Mouse (Mus musculus): Measurements from ENCODE around the gene Pamr1. TPM values are rescaled to one million over a fixed set of nuclear protein-coding genes. Genes with fewer than 3 reads are reported as not detected.
A peak's percentile ranks its signal among the peaks of the same experiment; 100 is the strongest.

Gene Pamr1
- total and polyA plus RNA-seq, 3 experiments: 1.4 to 4.5 (median 1.7) TPM

DNA sequence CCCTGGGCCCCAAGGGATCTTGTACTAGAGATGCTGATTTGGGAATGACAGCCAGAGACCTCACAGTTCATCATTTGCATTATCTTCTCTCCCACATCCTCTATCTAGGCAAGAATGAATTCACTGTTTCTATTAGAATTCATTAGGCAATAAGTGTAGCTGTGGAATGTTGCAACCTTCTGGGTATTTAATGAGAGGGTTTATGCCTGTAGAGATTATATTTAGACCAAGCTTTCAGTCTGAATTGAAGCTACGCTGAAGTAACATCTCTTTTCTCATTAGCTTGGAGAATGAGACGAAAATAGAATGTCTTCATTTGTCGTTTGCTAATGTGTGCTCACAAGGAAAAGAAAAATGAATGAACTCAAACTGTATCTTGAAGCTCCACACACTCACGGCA is 100.5 kb downstream of the Pamr1 start:
- Histone ChIP-seq H3K36me3 (ENCODE audit: control insufficient read depth, insufficient read depth, low read length) (no peaks in the 10 kb centered on the region), H3K27ac (no peak overlapping the region), H3K27me3 (ENCODE audit: control insufficient read depth, insufficient read depth, low read length) (no peaks in the 10 kb centered on the region), H3K79me2 (replicated peaks; ENCODE audit: control insufficient read depth, insufficient read depth, low read length) (no peaks in the 10 kb centered on the region), H3K4me1 (ENCODE audit: control insufficient read depth, insufficient read depth, low read length) (no peaks in the 10 kb centered on the region; the same call in 1 of the 2 replicates), H3K4me3 (no peak overlapping the region), H3K9ac (ENCODE audit: low read depth, low read length) (no peak overlapping the region)
- no peak for DNase-seq
- intact Hi-C loops (cut with DNase I): no loop called here
- TF ChIP-seq POLR2A (IDR thresholded peaks at IDR 0.05; ENCODE audit: insufficient read depth, low read depth, low read length) (no peak), CTCF (IDR thresholded peaks at IDR 0.05) (no peak), EP300 (IDR thresholded peaks at IDR 0.05; ENCODE audit: insufficient read depth, low read depth, low read length) (no peak)
- WGBS: 71% methylated on average over 4 of the region's 4 CpGs

DNA sequence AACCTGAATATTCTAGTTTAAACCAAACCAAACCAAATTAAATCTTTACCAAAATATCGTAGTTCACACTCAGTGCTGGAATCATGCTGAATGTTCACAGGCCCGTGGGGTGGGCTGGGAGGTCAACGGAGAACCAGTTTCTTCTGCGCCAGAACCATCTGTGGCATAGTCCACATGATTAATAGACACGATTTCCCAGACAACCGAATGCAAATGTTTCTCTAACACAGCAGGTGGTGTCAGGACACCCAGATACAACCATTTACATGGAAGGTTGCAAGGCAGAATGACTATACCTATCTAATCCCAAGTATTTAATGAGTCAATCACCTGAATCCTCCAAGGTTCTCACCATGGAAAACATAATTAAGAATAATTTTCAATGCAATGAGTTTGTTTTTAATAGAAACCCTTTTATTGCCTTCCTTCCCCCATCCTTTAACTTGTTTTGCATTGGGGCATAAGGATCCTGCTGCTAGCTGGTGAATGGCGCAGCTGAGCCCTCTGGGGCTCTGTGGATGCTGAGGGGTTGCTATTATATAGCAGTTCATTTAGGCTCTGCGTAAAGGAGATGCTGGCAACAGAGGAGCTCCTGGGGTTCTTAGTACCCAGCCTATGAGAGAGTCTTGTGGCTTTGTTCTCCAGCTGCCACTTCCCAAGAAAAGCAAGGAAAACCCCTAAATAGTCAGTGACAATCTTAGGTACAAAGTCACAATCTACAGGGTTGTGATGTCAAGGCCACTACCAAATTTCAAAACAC is 106.3 kb downstream of the Pamr1 start:
- no peaks in the 10 kb centered on the region for H3K4me1 ChIP-seq (ENCODE audit: control insufficient read depth, insufficient read depth, low read length)
- H3K27me3 ChIP-seq (ENCODE audit: control insufficient read depth, insufficient read depth, low read length): peaks cover 6% of the 10 kb centered on the region
- H3K9ac ChIP-seq (ENCODE audit: low read depth, low read length): no peak overlapping the region
- H3K27ac ChIP-seq: no peak overlapping the region
- H3K36me3 ChIP-seq (ENCODE audit: control insufficient read depth, insufficient read depth, low read length): no peaks in the 10 kb centered on the region
- no peak overlapping the region for H3K4me3 ChIP-seq
- intact Hi-C loops (cut with DNase I): no loop called here
- no peaks in the 10 kb centered on the region for H3K79me2 ChIP-seq (replicated peaks; ENCODE audit: control insufficient read depth, insufficient read depth, low read length)
- TF ChIP-seq POLR2A (IDR thresholded peaks at IDR 0.05; ENCODE audit: insufficient read depth, low read depth, low read length): no peak
- TF ChIP-seq CTCF (IDR thresholded peaks at IDR 0.05): no peak
- no peak for TF ChIP-seq EP300 (IDR thresholded peaks at IDR 0.05; ENCODE audit: insufficient read depth, low read depth, low read length)
- 77% methylated on average over 8 of the region's 8 CpGs for WGBS
- DNase-seq: no peak

DNA sequence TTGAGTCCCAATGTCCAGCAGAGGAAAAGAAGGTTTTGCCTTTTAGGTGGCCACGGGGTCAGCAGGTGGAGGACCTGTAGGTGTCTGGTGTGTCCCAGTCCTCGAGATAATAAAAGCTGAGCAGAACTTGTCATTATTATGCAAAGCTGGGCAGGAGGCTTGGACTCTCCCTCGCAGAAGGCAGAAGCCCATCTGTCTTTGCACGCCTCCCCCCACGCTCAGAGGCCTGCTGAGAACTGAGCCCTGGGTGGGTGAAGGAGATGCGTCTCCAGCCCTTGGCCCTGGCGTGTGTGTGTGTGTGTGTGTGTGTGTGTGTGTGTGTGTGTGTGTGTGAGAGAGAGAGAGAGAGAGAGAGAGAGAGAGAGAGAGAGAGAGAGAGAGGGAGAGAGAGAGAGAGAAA is 107.9 kb downstream of the Pamr1 start:
- Histone ChIP-seq H3K79me2 (replicated peaks; ENCODE audit: control insufficient read depth, insufficient read depth, low read length) (no peaks in the 10 kb centered on the region), H3K36me3 (ENCODE audit: control insufficient read depth, insufficient read depth, low read length) (no peaks in the 10 kb centered on the region), H3K27me3 (ENCODE audit: control insufficient read depth, insufficient read depth, low read length) (peaks cover 6% of the 10 kb centered on the region), H3K4me3 (no peak overlapping the region), H3K9ac (ENCODE audit: low read depth, low read length) (no peak overlapping the region), H3K27ac (no peak overlapping the region), H3K4me1 (ENCODE audit: control insufficient read depth, insufficient read depth, low read length) (no peaks in the 10 kb centered on the region)
- WGBS: 55% methylated on average over 7 of the region's 7 CpGs
- TF ChIP-seq EP300 (IDR thresholded peaks at IDR 0.05; ENCODE audit: insufficient read depth, low read depth, low read length) (no peak), CTCF (IDR thresholded peaks at IDR 0.05) (no peak), POLR2A (IDR thresholded peaks at IDR 0.05; ENCODE audit: insufficient read depth, low read depth, low read length) (no peak)
- intact Hi-C loops (cut with DNase I): no loop called here
- DNase-seq: no peak

DNA sequence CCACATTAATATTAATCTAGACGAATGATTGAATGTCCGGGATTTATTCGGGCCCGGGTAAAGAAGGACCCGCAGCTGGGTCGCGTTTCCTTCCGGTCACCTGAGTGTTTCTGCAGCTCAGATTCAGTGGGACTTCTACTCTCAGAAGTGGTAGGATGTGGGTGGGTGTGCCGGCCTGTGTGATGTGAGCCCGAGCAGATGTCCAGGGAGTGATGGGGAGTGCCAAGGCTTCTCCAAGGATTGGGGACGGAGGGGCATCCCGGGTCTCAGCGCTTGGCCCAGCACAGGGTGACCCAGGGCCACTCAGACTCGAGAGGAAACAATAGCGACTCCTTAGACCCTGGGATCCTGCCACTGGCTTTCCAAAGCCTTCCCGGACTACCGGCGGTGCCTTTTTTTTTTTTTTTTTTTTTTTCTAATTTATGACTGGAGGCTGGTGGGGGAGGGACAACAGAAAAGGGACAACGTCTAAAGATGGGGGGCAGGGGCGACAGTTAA is 108.4 kb downstream of the Pamr1 start, which contains the start of gene Slc1a2:
TSS of gene Slc1a2 (plus strand) at position 497 of the 498 bp plus-strand sequence.
- H3K9ac ChIP-seq (ENCODE audit: low read depth, low read length): peak within 1 kb of the TSS; percentile 18; the same call in 1 of the 2 replicates
- no peak within 1 kb of the TSS for H3K27ac ChIP-seq
- 3% methylated on average over 20 of the region's 20 CpGs for WGBS
- no peak for DNase-seq
- no peaks in the 10 kb centered on the region for H3K36me3 ChIP-seq (ENCODE audit: control insufficient read depth, insufficient read depth, low read length)
- no peak for TF ChIP-seq POLR2A (IDR thresholded peaks at IDR 0.05; ENCODE audit: insufficient read depth, low read depth, low read length)
- peaks cover 6% of the 10 kb centered on the region for H3K27me3 ChIP-seq (ENCODE audit: control insufficient read depth, insufficient read depth, low read length)
- H3K4me3 ChIP-seq: peak within 1 kb of the TSS; percentile 50
- H3K79me2 ChIP-seq (replicated peaks; ENCODE audit: control insufficient read depth, insufficient read depth, low read length): no peaks in the 10 kb centered on the region
- intact Hi-C loops (cut with DNase I): no loop called here
- H3K4me1 ChIP-seq (ENCODE audit: control insufficient read depth, insufficient read depth, low read length): no peaks in the 10 kb centered on the region

DNA sequence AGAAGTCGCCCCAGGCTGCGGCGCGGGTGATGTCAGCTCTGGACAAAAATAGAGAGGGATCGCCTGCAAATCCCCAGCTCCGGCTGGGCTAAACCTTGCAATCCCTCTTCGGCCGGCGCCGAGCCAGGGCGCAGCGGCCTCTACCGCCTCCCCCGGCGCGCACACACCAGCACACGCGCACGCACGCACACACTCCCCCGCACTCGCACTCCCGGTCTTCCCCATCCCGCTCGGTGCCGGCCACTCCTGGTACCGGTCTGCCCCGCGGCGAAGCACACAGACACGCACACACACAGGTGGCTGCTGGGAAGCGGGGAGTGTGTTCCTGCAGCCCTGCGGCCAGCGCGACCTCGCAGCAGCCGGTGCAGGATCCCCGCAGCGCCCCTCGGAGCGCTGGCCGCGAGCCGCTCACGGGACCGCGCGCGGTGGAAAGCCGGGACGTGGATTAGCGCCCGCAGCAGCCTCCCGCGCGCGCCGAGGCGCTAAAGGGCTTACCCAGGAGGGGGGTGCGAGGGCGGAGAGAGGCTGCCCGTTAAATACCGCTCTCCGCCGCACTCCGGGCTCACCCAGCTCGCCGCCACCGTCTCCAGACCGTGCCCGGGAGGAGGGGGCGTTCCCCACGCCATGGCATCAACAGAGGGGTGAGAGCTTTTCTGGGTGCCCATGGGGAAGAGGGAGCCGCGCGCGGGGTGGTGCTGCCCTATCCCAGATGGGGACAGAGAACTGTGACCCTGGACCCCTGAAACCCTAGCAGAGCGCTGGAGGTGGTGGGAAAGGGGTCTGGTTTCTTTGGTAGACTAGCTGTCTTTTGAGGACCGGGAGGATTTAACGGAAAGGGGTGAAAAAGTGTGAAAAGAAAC is 109.1 kb downstream of the Pamr1 start:
- TF ChIP-seq POLR2A (IDR thresholded peaks at IDR 0.05; ENCODE audit: insufficient read depth, low read depth, low read length) (no peak), CTCF (IDR thresholded peaks at IDR 0.05) (peak; percentile 27)
- intact Hi-C loops (cut with DNase I): no loop called here
- Histone ChIP-seq H3K4me1 (ENCODE audit: control insufficient read depth, insufficient read depth, low read length) (no peaks in the 10 kb centered on the region), H3K9ac (ENCODE audit: low read depth, low read length) (peak overlapping the region; percentile 18; the same call in 1 of the 2 replicates), H3K79me2 (replicated peaks; ENCODE audit: control insufficient read depth, insufficient read depth, low read length) (no peaks in the 10 kb centered on the region), H3K27ac (no peak overlapping the region), H3K27me3 (ENCODE audit: control insufficient read depth, insufficient read depth, low read length) (peaks cover 6% of the 10 kb centered on the region), H3K4me3 (peak overlapping the region; percentile 50), H3K36me3 (ENCODE audit: control insufficient read depth, insufficient read depth, low read length) (no peaks in the 10 kb centered on the region)
- under 1% methylated on average over 65 of the region's 80 CpGs for WGBS
- DNase-seq: peak; percentile 29 to 33

DNA sequence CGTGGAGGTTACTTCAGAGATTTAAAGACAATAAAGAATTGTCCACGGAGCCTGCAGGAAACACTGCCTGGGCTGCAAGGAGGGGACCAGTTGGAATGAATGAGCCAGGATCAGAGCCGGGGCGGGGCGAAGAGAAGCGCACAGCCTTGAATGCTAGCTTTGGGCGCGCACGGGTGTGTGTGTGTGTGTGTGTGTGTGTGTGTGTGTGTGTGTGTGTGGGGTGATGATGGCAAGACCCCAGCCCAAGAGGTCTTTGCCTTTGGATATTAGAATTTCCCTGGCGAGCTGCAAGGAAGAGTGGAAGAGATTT is 109.7 kb downstream of the Pamr1 start:
- Histone ChIP-seq H3K79me2 (replicated peaks; ENCODE audit: control insufficient read depth, insufficient read depth, low read length) (no peaks in the 10 kb centered on the region), H3K27me3 (ENCODE audit: control insufficient read depth, insufficient read depth, low read length) (peaks cover 6% of the 10 kb centered on the region), H3K9ac (ENCODE audit: low read depth, low read length) (no peak overlapping the region), H3K36me3 (ENCODE audit: control insufficient read depth, insufficient read depth, low read length) (no peaks in the 10 kb centered on the region), H3K4me1 (ENCODE audit: control insufficient read depth, insufficient read depth, low read length) (no peaks in the 10 kb centered on the region), H3K4me3 (no peak overlapping the region; the same call in 1 of the 2 replicates), H3K27ac (no peak overlapping the region)
- DNase-seq: no peak
- TF ChIP-seq POLR2A (IDR thresholded peaks at IDR 0.05; ENCODE audit: insufficient read depth, low read depth, low read length): no peak
- TF ChIP-seq CTCF (IDR thresholded peaks at IDR 0.05): no peak
- TF ChIP-seq EP300 (IDR thresholded peaks at IDR 0.05; ENCODE audit: insufficient read depth, low read depth, low read length): no peak
- WGBS: 3% methylated on average over 10 of the region's 10 CpGs
- intact Hi-C loops (cut with DNase I): no loop called here
